Mouse (Mus musculus) retina, adult 2 months (tissue): ENCODE measurements around the gene Adamts20.

Experiments used
- DNase-seq: peaks from one replicate; pipeline ENCODE4 v3.0.0-alpha.2; 2012; ENCODE audit warnings: low read depth, low spot score

The Adamts20 gene

GRCm38 (mm10) chr15:94252962-94253712 lies 212.1 kb downstream of the Adamts20 start:
- DNase-seq = no peak

GRCm38 (mm10) chr15:94249766-94250165 lies 215.5 kb downstream of the Adamts20 start:
- no peak for DNase-seq

- no peak for DNase-seq
Measured at GRCm38 (mm10) chr15:94248386-94248785, 216.8 kb downstream of the Adamts20 start.

- DNase-seq = no peak
Measured at GRCm38 (mm10) chr15:94246669-94247068, 218.5 kb downstream of the Adamts20 start.

GRCm38 (mm10) chr15:94244336-94244735 lies 220.9 kb downstream of the Adamts20 start:
- DNase-seq = no peak

GRCm38 (mm10) chr15:94242133-94242532 lies 223.1 kb downstream of the Adamts20 start:
- DNase-seq = no peak

GRCm38 (mm10) chr15:94239637-94240036 lies 225.6 kb downstream of the Adamts20 start:
- no peak for DNase-seq

GRCm38 (mm10) chr15:94239127-94239526 lies 226.1 kb downstream of the Adamts20 start:
- DNase-seq = no peak

- no peak for DNase-seq
Measured at GRCm38 (mm10) chr15:94238058-94238876, 227.0 kb downstream of the Adamts20 start.

- DNase-seq = no peak
Measured at GRCm38 (mm10) chr15:94236726-94237125, 228.5 kb downstream of the Adamts20 start.

- no peak for DNase-seq
Measured at GRCm38 (mm10) chr15:94236121-94236520, 229.1 kb downstream of the Adamts20 start.

GRCm38 (mm10) chr15:94235190-94235589 lies 230.0 kb downstream of the Adamts20 start:
- no peak for DNase-seq

GRCm38 (mm10) chr15:94231246-94231645 lies 234.0 kb downstream of the Adamts20 start:
- DNase-seq = no peak

- DNase-seq = no peak
Measured at GRCm38 (mm10) chr15:94227388-94227787, 237.8 kb downstream of the Adamts20 start.

GRCm38 (mm10) chr15:94223101-94223500 lies 242.1 kb downstream of the Adamts20 start:
- DNase-seq = no peak

GRCm38 (mm10) chr15:94220686-94221085 lies 244.5 kb downstream of the Adamts20 start:
- DNase-seq = no peak
